Mouse (Mus musculus) left cerebral cortex, adult 2 months (tissue): ENCODE results near the gene Prkcd. TPM values are rescaled to one million over a fixed set of nuclear protein-coding genes. Genes with fewer than 3 reads are reported as not detected.

Source experiments
- DNase-seq, 2 experiments: peaks; one replicate each; pipeline ENCODE4 v3.0.0; 2021 to 2022; ENCODE audit warnings: low spot score in 2 of 2, mixed read lengths in 1 of 2; ENCODE audit errors: extremely low spot score in 1 of 2
- H3K27ac ChIP-seq: fragments of 200-600 bp; 2 replicates; pipeline ENCODE4 v1.8.1; 2022
- H3K4me3 ChIP-seq: fragments of 200-600 bp; 2 replicates; pipeline ENCODE4 v1.8.1; 2022
- CTCF ChIP-seq: fragments of 200-600 bp; IDR thresholded peaks from 2 replicates; pipeline ENCODE4 v1.8.1; 2022; ENCODE audit warnings: antibody characterized with exemption, mild to moderate bottlenecking, moderate library complexity
- intact Hi-C: fragments of 180-260 bp; cut with DNase I; formaldehyde crosslinking; loops from one replicate; pipeline ENCODE4 v1.15.1; 2025
- total RNA-seq, 2 experiments: library from RNA; stranded (reverse); gene quantifications; 2 replicates each; pipeline ENCODE4 v1.2.3; 2021

Gene Prkcd
- total RNA-seq, 2 experiments from 2014 or later, result 10.5 to 16.1 TPM

DNA sequence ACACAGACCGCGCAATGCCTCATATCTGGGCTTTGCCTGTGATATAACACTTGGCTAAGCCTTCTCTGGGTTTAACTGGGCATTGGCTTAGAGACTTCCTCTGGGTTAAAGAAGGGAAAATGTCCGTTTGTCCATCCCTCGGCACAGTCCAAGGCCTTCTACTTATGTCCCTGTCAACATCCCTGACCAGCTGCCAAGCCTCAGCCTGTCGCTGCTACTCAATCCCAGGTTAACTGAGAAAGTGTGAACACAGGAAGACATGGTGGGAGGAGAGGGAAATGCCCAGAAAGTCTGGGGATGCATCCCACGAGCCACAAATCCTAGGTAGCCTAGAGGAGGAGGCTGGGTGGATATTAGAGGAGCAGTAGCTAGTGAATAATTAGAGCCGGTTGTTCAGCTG lies 7.7 kb upstream of the Prkcd start:
- Histone ChIP-seq H3K4me3 (no peak overlapping the region), H3K27ac (no peak overlapping the region)
- no peak for DNase-seq
- TF ChIP-seq CTCF, result no peak
- intact Hi-C loops, result no loop called here

GRCm38 (mm10) chr14:30631834-30632233 lies 5.8 kb upstream of the Prkcd start:
- Histone ChIP-seq H3K4me3 (no peak overlapping the region), H3K27ac (peak overlapping the region; percentile 57; the same call in 1 of the 2 replicates)
- TF ChIP-seq CTCF, result no peak
- DNase-seq, result no peak
- intact Hi-C loops, result no loop called here

GRCm38 (mm10) chr14:30630811-30631576 lies 5.0 kb upstream of the Prkcd start:
- intact Hi-C loops, result no loop called here
- peak overlapping the region; percentile 71 for H3K27ac ChIP-seq
- no peak overlapping the region for H3K4me3 ChIP-seq
- no peak for DNase-seq
- no peak for TF ChIP-seq CTCF

GRCm38 (mm10) chr14:30629839-30630238 lies 3.8 kb upstream of the Prkcd start:
- DNase-seq, result no peak
- H3K4me3 ChIP-seq, result no peak overlapping the region
- intact Hi-C loops, result no loop called here
- no peak overlapping the region for H3K27ac ChIP-seq
- TF ChIP-seq CTCF, result no peak

- H3K27ac ChIP-seq, result no peak overlapping the region
- no peak overlapping the region for H3K4me3 ChIP-seq
- no peak for TF ChIP-seq CTCF
- intact Hi-C loops, result no loop called here
- DNase-seq, result no peak
These were observed 2.2 kb upstream of the Prkcd start for GRCm38 (mm10) chr14:30628235-30628634.

- H3K4me3 ChIP-seq, result peak overlapping the region; percentile 54; the same call in 1 of the 2 replicates
These were observed 1.0 kb upstream of the Prkcd start for GRCm38 (mm10) chr14:30626756-30627742.

DNA sequence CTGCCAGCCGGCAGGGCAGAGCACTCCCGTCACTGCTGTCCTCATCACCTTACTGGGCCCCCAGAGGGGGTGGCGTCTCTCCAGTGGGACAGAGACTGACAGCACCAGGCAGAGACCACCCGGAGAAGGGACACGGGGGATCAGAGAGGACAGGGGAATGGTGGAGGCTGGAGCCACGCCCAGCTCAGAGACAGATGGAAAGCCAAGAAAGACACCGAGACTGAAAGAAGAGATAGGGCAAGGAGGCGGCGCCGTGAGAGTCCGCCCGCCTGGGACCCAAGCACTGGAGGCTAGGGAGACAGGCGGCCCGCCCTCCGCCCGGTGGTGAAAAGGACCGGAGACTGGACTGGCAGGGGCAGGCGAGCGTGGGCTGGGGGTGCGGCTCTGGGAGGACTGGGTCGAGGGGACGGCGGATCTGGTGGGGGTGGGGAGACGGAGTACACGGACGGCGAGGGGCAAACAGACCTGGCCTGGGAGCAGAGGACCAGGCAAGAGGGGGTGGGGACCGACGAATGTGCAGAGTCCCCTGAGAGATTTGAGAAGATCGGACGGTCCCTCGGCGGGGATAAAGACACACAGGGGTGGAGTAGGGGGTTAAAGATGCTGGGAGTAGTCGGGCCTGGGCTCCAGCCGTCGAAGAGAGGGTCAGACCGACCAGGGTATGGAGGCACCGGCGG lies 741 bp downstream of the Prkcd start:
- peak overlapping the region; percentile 19; the same call in 1 of the 2 replicates for H3K27ac ChIP-seq
- no peak for DNase-seq
- intact Hi-C loops, result no loop called here
- TF ChIP-seq CTCF, result no peak
- peak overlapping the region; percentile 54 for H3K4me3 ChIP-seq

More at GRCm38 (mm10) chr14:30626756-30627742, 1.0 kb upstream of the Prkcd start:
- TF ChIP-seq CTCF, result no peak
- intact Hi-C loops, result no loop called here
- no peak for DNase-seq
- H3K27ac ChIP-seq, result 0 out of 2 replicates have a peak overlapping the region, but pooled peaks have one; percentile 29

GRCm38 (mm10) chr14:30624277-30624721 lies 1.7 kb downstream of the Prkcd start:
- DNase-seq, result no peak
- no peak overlapping the region for H3K27ac ChIP-seq
- no peak overlapping the region; the same call in 1 of the 2 replicates for H3K4me3 ChIP-seq
- no peak; the same call in 1 of the 2 replicates for TF ChIP-seq CTCF
- intact Hi-C loops, result no loop called here

DNA sequence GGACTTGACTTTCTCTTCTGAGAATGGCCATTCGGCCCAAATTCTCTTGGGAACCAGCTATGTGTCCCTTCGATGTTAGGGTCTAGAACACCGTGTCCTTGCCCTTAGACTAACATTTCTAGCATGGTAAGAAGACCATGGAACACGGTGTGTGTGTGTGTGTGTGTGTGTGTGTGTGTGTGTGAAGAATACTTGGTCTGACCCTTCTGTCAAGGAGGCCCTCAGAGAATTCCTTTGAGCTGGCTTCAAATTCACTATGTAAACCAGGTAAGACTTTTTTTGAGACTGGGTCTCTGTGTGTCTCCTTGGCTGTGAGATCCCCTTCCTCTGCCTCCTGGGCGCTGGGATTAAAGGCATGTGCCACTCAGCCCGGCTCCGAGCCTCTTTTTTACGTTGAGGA lies 3.5 kb downstream of the Prkcd start:
- DNase-seq, result no peak
- Histone ChIP-seq H3K27ac (no peak overlapping the region), H3K4me3 (no peak overlapping the region)
- TF ChIP-seq CTCF, result no peak
- intact Hi-C loops, result no loop called here

GRCm38 (mm10) chr14:30622130-30622529 lies 3.9 kb downstream of the Prkcd start:
- Histone ChIP-seq H3K4me3 (no peak overlapping the region), H3K27ac (no peak overlapping the region)
- DNase-seq, result no peak
- intact Hi-C loops, result no loop called here
- TF ChIP-seq CTCF, result no peak

DNA sequence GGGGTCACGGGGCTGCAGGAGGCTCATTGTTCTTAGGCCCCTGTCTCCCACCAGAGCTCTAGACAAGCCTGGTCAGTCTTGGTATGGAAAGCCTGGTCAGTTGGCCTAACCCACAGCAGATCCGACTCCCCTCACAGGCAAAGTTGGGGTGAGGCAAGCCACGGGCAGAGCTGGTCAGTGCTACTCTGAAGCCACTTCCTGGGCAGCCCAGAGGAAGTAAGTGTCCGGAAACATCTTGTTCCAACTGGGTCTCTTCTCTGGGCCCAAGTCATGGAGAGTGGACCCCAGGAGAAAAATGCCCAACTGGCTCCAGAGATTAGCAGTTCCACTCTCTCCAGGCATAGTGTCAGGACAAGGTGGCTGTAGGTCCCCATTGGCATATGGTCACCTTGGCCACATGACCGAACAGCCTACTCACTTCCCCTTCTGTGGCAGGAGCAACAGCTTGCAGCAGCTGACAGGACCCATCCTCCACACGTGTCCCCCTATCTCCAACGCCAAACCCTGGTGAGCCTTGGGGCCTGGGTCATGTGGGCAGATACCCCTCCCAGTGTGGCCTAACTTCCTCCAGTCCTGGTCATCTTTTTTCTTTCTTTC lies 5.9 kb downstream of the Prkcd start:
- Histone ChIP-seq H3K4me3 (no peak overlapping the region), H3K27ac (no peak overlapping the region)
- intact Hi-C loops, result no loop called here
- TF ChIP-seq CTCF, result no peak
- no peak for DNase-seq
